Mouse (Mus musculus) hindbrain, embryonic 12.5 days (tissue): ENCODE data around the gene Pla2g7. TPM values are rescaled to one million over a fixed set of nuclear protein-coding genes. Genes with fewer than 3 reads are reported as not detected.

Experiments used
- ATAC-seq: fragments of 200-750 bp; cut with Nextera tagmentation; 2 replicates; pipeline ENCODE4 v1.8.0; 2017; ENCODE audit warnings: moderate TSS enrichment; ENCODE audit not compliant: low FRiP score
- H3K27ac ChIP-seq: fragments of 300-500 bp; sonication (generic); 2 replicates; pipeline ENCODE4 v1.5.1; 2016; ENCODE audit warnings: mild to moderate bottlenecking
- H3K27me3 ChIP-seq: fragments of 300-500 bp; sonication (generic); 2 replicates; pipeline ENCODE4 v1.6.1; 2016; ENCODE audit warnings: mild to moderate bottlenecking
- H3K36me3 ChIP-seq: fragments of 300-500 bp; sonication (generic); 2 replicates; pipeline ENCODE4 v1.6.1; 2016; ENCODE audit warnings: mild to moderate bottlenecking
- H3K4me1 ChIP-seq: fragments of 300-500 bp; sonication (generic); 2 replicates; pipeline ENCODE4 v1.6.1; 2016
- H3K4me2 ChIP-seq: fragments of 300-500 bp; sonication (generic); replicated peaks from 2 replicates; pipeline ENCODE4 v1.6.1; 2016; ENCODE audit warnings: mild to moderate bottlenecking
- H3K4me3 ChIP-seq: fragments of 300-500 bp; sonication (generic); 2 replicates; pipeline ENCODE4 v1.5.1; 2016; ENCODE audit warnings: mild to moderate bottlenecking
- H3K9ac ChIP-seq: fragments of 300-500 bp; sonication (generic); 2 replicates; pipeline ENCODE4 v1.6.1; 2016; ENCODE audit warnings: mild to moderate bottlenecking, moderate library complexity
- H3K9me3 ChIP-seq: fragments of 300-500 bp; sonication (generic); replicated peaks from 2 replicates; pipeline ENCODE4 v1.6.1; 2016; ENCODE audit warnings: mild to moderate bottlenecking
- WGBS: fragments of 180-500 bp; shearing (Covaris S2); methylation state at CpG from one replicate; pipeline ENCODE4 v1.1.7; 2016; 5-methylcytosine and 5-hydroxymethylcytosine counted together
- polyA plus RNA-seq: library from polyadenylated mRNA; unstranded; fragments of >200 nt; fragmentation: Nextera tagmentation; extraction: Ambion mirVana; gene quantifications from 2 replicates; pipeline ENCODE4 v1.2.1, GENCODE M21; 2016

Pla2g7 gene
- polyA plus RNA-seq, 1 experiment from 2014 or later: 21.0 TPM

- H3K9ac ChIP-seq: no peak overlapping the region
- H3K27ac ChIP-seq: no peak overlapping the region
- H3K4me2 ChIP-seq: no peak overlapping the region
- peaks cover 7% of the 10 kb centered on the region; the same call in 1 of the 2 replicates for H3K4me1 ChIP-seq
- ATAC-seq: no peak
- 81% methylated on average over 12 of the region's 12 CpGs for WGBS
- no peaks in the 10 kb centered on the region for H3K27me3 ChIP-seq
- H3K9me3 ChIP-seq: no peaks in the 10 kb centered on the region
- H3K4me3 ChIP-seq: no peak overlapping the region
- no peaks in the 10 kb centered on the region for H3K36me3 ChIP-seq
Observed at GRCm38 (mm10) chr17:43554516-43555403, 13.1 kb upstream of the Pla2g7 start.

- 70% methylated on average over 4 of the region's 4 CpGs for whole genome bisulfite sequencing
- no peaks in the 10 kb centered on the region for H3K36me3 ChIP-seq
- H3K4me2 ChIP-seq: no peak overlapping the region
- no peak for ATAC-seq
- H3K27ac ChIP-seq: no peak overlapping the region
- H3K27me3 ChIP-seq: no peaks in the 10 kb centered on the region
- H3K9ac ChIP-seq: no peak overlapping the region
- peaks cover 3% of the 10 kb centered on the region; the same call in 1 of the 2 replicates for H3K4me1 ChIP-seq
- H3K9me3 ChIP-seq: no peaks in the 10 kb centered on the region
- no peak overlapping the region for H3K4me3 ChIP-seq
Observed at GRCm38 (mm10) chr17:43557104-43557503, 10.8 kb upstream of the Pla2g7 start.

GRCm38 (mm10) chr17:43557541-43558090 is 10.3 kb upstream of the Pla2g7 start:
- WGBS: 30% methylated on average over 6 of the region's 6 CpGs
- Histone ChIP-seq H3K4me2 (no peak overlapping the region), H3K36me3 (no peaks in the 10 kb centered on the region), H3K4me1 (peaks cover 3% of the 10 kb centered on the region; the same call in 1 of the 2 replicates), H3K9ac (no peak overlapping the region), H3K27me3 (no peaks in the 10 kb centered on the region), H3K4me3 (no peak overlapping the region), H3K9me3 (no peaks in the 10 kb centered on the region), H3K27ac (no peak overlapping the region)
- ATAC-seq: peak; percentile 80

GRCm38 (mm10) chr17:43558678-43559077 is 9.2 kb upstream of the Pla2g7 start:
- no peaks in the 10 kb centered on the region for H3K36me3 ChIP-seq
- ATAC-seq: no peak
- no peak overlapping the region for H3K4me3 ChIP-seq
- H3K27me3 ChIP-seq: no peaks in the 10 kb centered on the region
- no peak overlapping the region for H3K27ac ChIP-seq
- peaks cover 3% of the 10 kb centered on the region; the same call in 1 of the 2 replicates for H3K4me1 ChIP-seq
- H3K9me3 ChIP-seq: no peaks in the 10 kb centered on the region
- WGBS: 88% methylated on average over 3 of the region's 3 CpGs
- H3K4me2 ChIP-seq: no peak overlapping the region
- no peak overlapping the region for H3K9ac ChIP-seq

GRCm38 (mm10) chr17:43563192-43563987 is 4.5 kb upstream of the Pla2g7 start:
- ATAC-seq: no peak
- H3K27me3 ChIP-seq: no peaks in the 10 kb centered on the region
- peaks cover under 1% of the 10 kb centered on the region; the same call in 1 of the 2 replicates for H3K4me1 ChIP-seq
- H3K27ac ChIP-seq: no peak overlapping the region
- no peak overlapping the region for H3K4me2 ChIP-seq
- H3K9ac ChIP-seq: no peak overlapping the region
- H3K9me3 ChIP-seq: no peaks in the 10 kb centered on the region
- no peaks in the 10 kb centered on the region for H3K36me3 ChIP-seq
- H3K4me3 ChIP-seq: no peak overlapping the region
- 85% methylated on average over 7 of the region's 7 CpGs for WGBS

GRCm38 (mm10) chr17:43567593-43567991 is 306 bp upstream of the Pla2g7 start:
- H3K4me3 ChIP-seq: peak overlapping the region; percentile 40
- ATAC-seq: peak; percentile 51
- no peak overlapping the region for H3K27ac ChIP-seq

GRCm38 (mm10) chr17:43569287-43569686 is 1.4 kb downstream of the Pla2g7 start:
- no peak overlapping the region for H3K4me2 ChIP-seq

More at GRCm38 (mm10) chr17:43567593-43567991, 306 bp upstream of the Pla2g7 start:
- H3K36me3 ChIP-seq: no peaks in the 10 kb centered on the region
- H3K9ac ChIP-seq: peak overlapping the region; percentile 57; the same call in 1 of the 2 replicates
- peak overlapping the region; percentile 69 for H3K4me2 ChIP-seq
- WGBS: 6% methylated on average over 12 of the region's 12 CpGs
- H3K4me1 ChIP-seq: peaks cover 6% of the 10 kb centered on the region
- H3K9me3 ChIP-seq: no peaks in the 10 kb centered on the region
- peaks cover 4% of the 10 kb centered on the region; the same call in 1 of the 2 replicates for H3K27me3 ChIP-seq

GRCm38 (mm10) chr17:43573624-43574073 is 5.8 kb downstream of the Pla2g7 start:
- ATAC-seq: no peak; the same call in 1 of the 2 replicates
- H3K9ac ChIP-seq: no peak overlapping the region

More at GRCm38 (mm10) chr17:43569287-43569686, 1.4 kb downstream of the Pla2g7 start:
- peaks cover 11% of the 10 kb centered on the region for H3K4me1 ChIP-seq
- no peak overlapping the region for H3K4me3 ChIP-seq
- H3K27ac ChIP-seq: no peak overlapping the region
- no peaks in the 10 kb centered on the region for H3K36me3 ChIP-seq
- WGBS: 58% methylated on average over 7 of the region's 7 CpGs
- H3K9me3 ChIP-seq: no peaks in the 10 kb centered on the region
- H3K9ac ChIP-seq: no peak overlapping the region
- ATAC-seq: no peak
- H3K27me3 ChIP-seq: peaks cover 4% of the 10 kb centered on the region; the same call in 1 of the 2 replicates

GRCm38 (mm10) chr17:43580456-43580855 is 12.6 kb downstream of the Pla2g7 start:
- 30% methylated on average over 3 of the region's 3 CpGs for WGBS
- Histone ChIP-seq H3K4me3 (no peak overlapping the region), H3K4me2 (peak overlapping the region; percentile 27), H3K27me3 (no peaks in the 10 kb centered on the region), H3K9me3 (no peaks in the 10 kb centered on the region), H3K9ac (no peak overlapping the region), H3K27ac (peak overlapping the region; percentile 26; the same call in 1 of the 2 replicates), H3K36me3 (no peaks in the 10 kb centered on the region), H3K4me1 (peaks cover 15% of the 10 kb centered on the region)
- ATAC-seq: no peak

More at GRCm38 (mm10) chr17:43573624-43574073, 5.8 kb downstream of the Pla2g7 start:
- H3K4me3 ChIP-seq: no peak overlapping the region
- 14% methylated on average over 3 of the region's 3 CpGs for WGBS
- peaks cover 4% of the 10 kb centered on the region; the same call in 1 of the 2 replicates for H3K27me3 ChIP-seq
- no peaks in the 10 kb centered on the region for H3K36me3 ChIP-seq
- H3K27ac ChIP-seq: no peak overlapping the region
- H3K4me2 ChIP-seq: no peak overlapping the region
- H3K9me3 ChIP-seq: no peaks in the 10 kb centered on the region
- peaks cover 8% of the 10 kb centered on the region for H3K4me1 ChIP-seq

GRCm38 (mm10) chr17:43581012-43581467 is 13.1 kb downstream of the Pla2g7 start:
- Histone ChIP-seq H3K4me2 (peak overlapping the region; percentile 27), H3K9ac (no peak overlapping the region), H3K4me1 (peaks cover 15% of the 10 kb centered on the region), H3K9me3 (no peaks in the 10 kb centered on the region), H3K36me3 (no peaks in the 10 kb centered on the region), H3K27me3 (no peaks in the 10 kb centered on the region), H3K4me3 (no peak overlapping the region), H3K27ac (peak overlapping the region; percentile 26; the same call in 1 of the 2 replicates)
- peak; percentile 60; the same call in 1 of the 2 replicates for ATAC-seq
- WGBS: 21% methylated on average over 8 of the region's 8 CpGs

- no peak for ATAC-seq
- 84% methylated on average over 7 of the region's 7 CpGs for WGBS
Observed at GRCm38 (mm10) chr17:43584771-43585170, 16.9 kb downstream of the Pla2g7 start.

More at GRCm38 (mm10) chr17:43584771-43585170, 16.9 kb downstream of the Pla2g7 start:
- Histone ChIP-seq H3K9ac (no peak overlapping the region), H3K9me3 (no peaks in the 10 kb centered on the region), H3K27me3 (no peaks in the 10 kb centered on the region), H3K4me3 (no peak overlapping the region), H3K36me3 (no peaks in the 10 kb centered on the region), H3K27ac (no peak overlapping the region), H3K4me2 (no peak overlapping the region), H3K4me1 (peaks cover 15% of the 10 kb centered on the region)
